29 mouse cellular contexts compared by ENCODE assay signal in the genomic region with DNA sequence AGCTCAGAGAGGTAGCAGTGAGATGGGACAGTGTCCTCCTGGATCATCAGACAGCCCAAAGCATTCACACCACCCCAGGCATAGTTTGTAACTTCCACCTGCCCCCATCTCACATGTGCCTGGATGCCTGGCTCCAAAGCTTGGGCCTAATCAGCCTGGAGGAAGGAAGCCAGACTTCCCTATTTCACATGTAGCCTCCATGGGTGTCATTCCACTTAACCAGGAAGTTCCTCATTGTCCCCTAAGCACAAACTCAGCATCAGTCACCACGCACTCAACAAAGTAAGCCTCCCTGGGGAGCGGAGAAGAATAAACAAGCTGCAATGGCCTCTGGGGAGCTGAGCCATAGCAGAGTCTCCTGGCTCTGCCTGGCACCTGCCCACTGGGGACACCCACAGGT.
DNase-seq lines count a peak whose midpoint lies in the region; ATAC-seq and TF ChIP-seq lines count a peak whose summit lies in the region.
"Had no signal": no experiment of that assay in that cellular context is flagged by ENCODE, and none has a peak within 500 bp of the region (broad histone marks: within the 10 kb centered on the region; RNA-seq: fewer than 3 reads in every experiment).

No protein-coding gene starts in this region.

- no peak overlapping the region for H3K4me3 ChIP-seq in liver, adult 2 months (ENCODE audit: insufficient read depth, low read depth, low read length)
- H3K4me3 ChIP-seq in liver, postnatal 0 days (ENCODE audit: low read depth, low read length) = no peak overlapping the region
- no peak overlapping the region for H3K4me3 ChIP-seq in forebrain, embryonic 10.5 days
- H3K4me3 ChIP-seq: embryonic facial prominence, embryonic 12.5 days; erythroblast, embryonic 14.5 days; forebrain, embryonic 13.5 days; gastrocnemius, adult 2 months; heart, embryonic 12.5 days; heart, embryonic 15.5 days had no signal

- no peak overlapping the region for H3K27ac ChIP-seq in liver, adult 2 months (replicated peaks; ENCODE audit: insufficient read depth, low read depth, low read length)
- H3K27ac ChIP-seq in liver, postnatal 0 days (ENCODE audit: low read depth) = no peak overlapping the region
- no peak overlapping the region for H3K27ac ChIP-seq in forebrain, embryonic 10.5 days
- H3K27ac ChIP-seq: embryonic facial prominence, embryonic 12.5 days; forebrain, embryonic 13.5 days; gastrocnemius, adult 2 months; heart, embryonic 15.5 days; hindbrain, embryonic 14.5 days; hindbrain, postnatal 0 days had no signal

- TF ChIP-seq EP300 in liver, postnatal 0 days (IDR thresholded peaks at IDR 0.05; ENCODE audit: low read depth) = no peak

- peaks cover 13% of the 10 kb centered on the region; the same call in 1 of the 2 replicates for H3K27me3 ChIP-seq in liver, adult 2 months (ENCODE audit: control insufficient read depth, insufficient read depth, low read length)
- H3K27me3 ChIP-seq in liver, postnatal 0 days (ENCODE audit: insufficient read depth, low read length) = peaks cover 30% of the 10 kb centered on the region
- peaks cover 97% of the 10 kb centered on the region for H3K27me3 ChIP-seq in forebrain, embryonic 10.5 days (ENCODE audit: poor library complexity, severe bottlenecking)

- no peak for ATAC-seq in liver, postnatal 0 days
- ATAC-seq in common myeloid progenitor, adult 5-6 weeks (replicated peaks; ENCODE audit: low read depth, poor library complexity, severe bottlenecking) = peak; percentile 54
- ATAC-seq in megakaryocyte, adult 5-6 weeks (ENCODE audit: poor library complexity, severe bottlenecking) = peak; percentile 55
- ATAC-seq: forebrain, embryonic 13.5 days; forebrain, embryonic 16.5 days; hindbrain, postnatal 0 days; inflammation-experienced regulatory T-cells, adult 6 months; intestine, embryonic 16.5 days; Patski had no signal

- WGBS in liver, adult 2 months = 29% methylated on average over 2 of the region's 2 CpGs
- 10% methylated on average over 2 of the region's 2 CpGs for WGBS in liver, postnatal 0 days (ENCODE audit: insufficient replicate concordance)
- WGBS in forebrain, embryonic 10.5 days = 51% methylated on average over 2 of the region's 2 CpGs

- no peaks in the 10 kb centered on the region for H3K79me2 ChIP-seq in liver, adult 2 months (ENCODE audit: control insufficient read depth, insufficient read depth, low read length)

- no peaks in the 10 kb centered on the region for H3K9me3 ChIP-seq in liver, postnatal 0 days (ENCODE audit: low read length)
- no peaks in the 10 kb centered on the region for H3K9me3 ChIP-seq in forebrain, embryonic 10.5 days
- H3K9me3 ChIP-seq: embryonic facial prominence, embryonic 12.5 days; forebrain, embryonic 13.5 days; heart, embryonic 12.5 days; heart, embryonic 15.5 days had no signal

- no peak for TF ChIP-seq POLR2A in liver, adult 2 months (IDR thresholded peaks at IDR 0.05; ENCODE audit: extremely low read depth, insufficient read depth, low read length)

- H3K9ac ChIP-seq in liver, adult 2 months (ENCODE audit: low read depth, low read length) = no peak overlapping the region
- no peak overlapping the region for H3K9ac ChIP-seq in liver, postnatal 0 days (replicated peaks)
- H3K9ac ChIP-seq: embryonic facial prominence, embryonic 12.5 days; forebrain, embryonic 13.5 days; heart, embryonic 12.5 days; heart, embryonic 15.5 days; hindbrain, embryonic 14.5 days had no signal

- no peak overlapping the region for H3K4me2 ChIP-seq in liver, postnatal 0 days (ENCODE audit: low read depth, low read length)
- H3K4me2 ChIP-seq: embryonic facial prominence, embryonic 12.5 days; forebrain, embryonic 13.5 days; heart, embryonic 12.5 days; heart, embryonic 15.5 days; hindbrain, embryonic 14.5 days had no signal

- no peaks in the 10 kb centered on the region for H3K4me1 ChIP-seq in liver, adult 2 months (ENCODE audit: control insufficient read depth, insufficient read depth, low read length)
- no peaks in the 10 kb centered on the region for H3K4me1 ChIP-seq in liver, postnatal 0 days (ENCODE audit: insufficient read depth)
- H3K4me1 ChIP-seq in forebrain, embryonic 10.5 days = peaks cover 30% of the 10 kb centered on the region
- H3K4me1 ChIP-seq: heart, embryonic 12.5 days had no signal

- no peak for TF ChIP-seq CTCF in liver, adult 2 months (IDR thresholded peaks at IDR 0.05; ENCODE audit: low read depth, low read length)
- TF ChIP-seq CTCF in liver, postnatal 0 days (IDR thresholded peaks at IDR 0.05; ENCODE audit: low read depth) = no peak

- H3K36me3 ChIP-seq in liver, adult 2 months (ENCODE audit: control insufficient read depth, insufficient read depth, low read length) = no peaks in the 10 kb centered on the region
- H3K36me3 ChIP-seq in liver, postnatal 0 days (replicated peaks; ENCODE audit: insufficient read depth, low read length) = no peaks in the 10 kb centered on the region
- no peaks in the 10 kb centered on the region for H3K36me3 ChIP-seq in forebrain, embryonic 10.5 days (replicated peaks)
- H3K36me3 ChIP-seq: embryonic facial prominence, embryonic 12.5 days; heart, embryonic 12.5 days; heart, embryonic 15.5 days had no signal

- DNase-seq in liver, adult 2 months (ENCODE audit: extremely low read depth, low read depth, low spot score) = peak; percentile 21
- DNase-seq in liver, postnatal 0 days = no peak
- DNase-seq in gastrocnemius, adult 18-20 months (ENCODE audit: low spot score) = no peak
- DNase-seq in lung, postnatal 10 days = no peak
- DNase-seq in forebrain, embryonic 10.5 days (ENCODE audit: extremely low spot score, low spot score) = no peak
- DNase-seq: adrenal gland, postnatal 10 days; B cell, adult 2 months; cerebellum, adult 11-12 months; cerebellum, adult 8-10 months; cerebellum, postnatal 10 days; cerebellum, postnatal 36 days; gastrocnemius, adult 2 months; gastrocnemius, postnatal 14 days; heart, adult 18-20 months; heart, postnatal 10 days; heart, postnatal 36 days had no signal
